Mouse (Mus musculus): ENCODE results near the gene Dmbt1.
A peak's percentile ranks its signal among the peaks of the same experiment; 100 is the strongest.
"Not testable (repeated sequence)": the region's sequence is repeated elsewhere in the genome, so short reads cannot be mapped to it uniquely, and the experiment has no call there.

Dmbt1 gene

DNA sequence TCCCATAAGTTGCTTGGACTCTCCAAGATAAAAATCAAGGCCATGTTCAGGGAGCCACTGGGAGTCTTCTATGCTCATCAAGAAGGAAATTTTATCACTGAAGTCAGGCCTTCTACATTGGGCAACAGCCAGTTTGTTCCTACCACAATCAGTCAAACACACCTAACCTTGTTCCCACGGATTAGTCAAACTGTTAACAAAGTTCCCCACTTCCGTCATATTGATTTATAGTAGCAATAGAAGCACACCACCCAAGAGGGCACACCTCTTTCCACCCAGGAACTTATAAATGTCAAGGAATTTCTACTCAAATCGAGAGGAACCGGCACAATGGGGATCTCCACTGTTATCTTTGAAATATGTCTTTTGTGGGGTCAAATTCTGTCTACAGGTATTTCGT, at the start of gene Dmbt1:
Dmbt1 (plus strand) TSS at position 299 of the 400 bp plus-strand sequence.
- no peak for DNase-seq

DNA sequence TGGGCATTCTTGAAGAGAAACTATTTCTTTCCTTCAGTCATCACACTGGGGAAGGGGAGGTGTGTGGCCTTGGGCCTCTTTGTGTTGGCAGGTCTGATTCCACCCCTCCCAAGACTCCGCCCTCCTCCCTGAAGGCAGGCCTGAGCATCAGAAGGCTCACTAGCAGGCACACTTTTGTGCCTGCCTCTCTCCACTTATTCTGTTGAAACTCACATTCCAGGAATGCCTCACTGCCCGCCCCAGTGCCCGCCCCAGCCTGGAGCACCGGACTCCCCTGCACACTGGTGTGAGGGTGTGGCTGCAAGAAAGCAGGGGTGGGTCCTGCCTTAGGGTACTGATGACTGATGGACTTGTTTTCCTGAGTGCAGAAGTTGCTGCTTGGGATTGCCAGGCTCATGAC, 49.5 kb upstream of the Dmbt1 start:
- DNase-seq = peak; percentile 69 to 88

DNA sequence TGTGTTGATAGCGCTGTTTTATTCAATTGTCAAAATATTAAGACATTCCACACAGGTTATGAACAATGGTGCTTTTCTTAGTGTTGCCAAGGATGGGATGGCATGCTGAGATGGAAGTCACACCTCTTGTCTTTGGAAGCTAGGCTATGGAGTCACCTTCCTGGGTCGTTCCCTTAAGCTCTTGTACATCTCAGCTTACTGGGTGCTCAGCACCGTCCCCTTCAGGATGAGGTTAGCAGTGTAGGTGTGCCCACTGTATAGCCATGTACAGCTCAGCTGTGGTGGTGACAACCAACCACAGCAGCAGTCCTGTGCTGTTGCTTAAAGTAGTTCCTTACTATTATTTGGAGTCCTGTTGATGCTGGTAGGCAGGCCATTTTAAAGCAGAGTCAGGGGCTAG, 49.0 kb upstream of the Dmbt1 start:
- DNase-seq = no peak

DNA sequence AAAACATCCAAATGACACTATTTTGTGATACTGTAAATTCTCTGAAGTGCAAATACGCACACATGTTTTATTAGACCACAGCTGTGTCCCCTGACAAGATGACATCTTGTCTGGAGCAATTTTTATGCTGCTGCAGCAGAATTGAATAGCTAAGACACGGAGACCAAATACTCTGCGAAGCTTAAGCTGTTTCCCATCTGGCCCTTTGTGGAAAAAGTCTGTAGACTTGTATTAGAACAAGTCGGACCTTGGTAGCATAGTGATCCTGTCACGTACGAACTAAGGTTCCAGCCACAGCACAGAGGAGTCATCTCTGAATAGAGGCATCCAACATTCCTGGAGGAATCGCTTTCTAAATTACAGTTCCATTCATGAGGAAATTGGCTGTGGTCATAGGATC, 47.6 kb upstream of the Dmbt1 start:
- DNase-seq = no peak

DNA sequence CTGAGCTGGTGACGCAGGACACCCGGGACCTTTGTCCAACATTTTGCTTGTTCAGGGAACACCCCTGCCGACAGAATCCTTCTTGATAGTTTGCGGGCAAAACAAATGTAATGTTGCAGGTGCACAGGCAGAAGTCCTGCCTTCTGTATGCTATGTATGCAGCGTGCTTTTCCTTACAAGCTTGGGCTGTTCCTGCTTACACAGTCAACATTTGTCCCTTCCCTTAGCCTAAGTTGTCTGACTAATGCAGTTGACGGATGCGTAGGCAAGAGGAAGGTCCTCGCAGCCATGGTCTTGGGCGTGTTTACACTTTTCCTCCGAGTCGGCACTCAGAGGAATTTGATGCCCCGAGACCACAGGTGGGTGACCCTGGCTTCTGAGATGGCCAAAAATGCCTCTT, 46.7 kb upstream of the Dmbt1 start:
- DNase-seq = no peak

DNA sequence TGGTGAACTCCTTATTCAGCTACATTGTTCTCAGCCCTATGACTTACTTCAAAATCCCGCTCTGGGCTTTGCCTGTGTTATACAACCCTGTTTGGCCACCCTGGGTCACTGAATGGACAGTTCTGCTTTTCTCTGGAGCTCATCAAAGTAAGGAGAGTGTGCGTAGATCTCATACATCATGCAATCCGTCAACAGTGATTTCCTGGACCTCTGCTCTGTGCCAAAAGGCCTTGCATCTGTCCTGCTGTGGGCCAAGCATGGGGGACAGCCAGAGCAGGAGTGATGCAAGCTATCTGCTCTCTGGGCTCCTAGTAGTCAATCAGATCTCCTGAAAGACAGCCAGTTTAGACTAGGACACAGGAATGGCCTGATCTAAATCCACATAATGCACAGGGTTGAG, 46.1 kb upstream of the Dmbt1 start:
- DNase-seq = no peak

DNA sequence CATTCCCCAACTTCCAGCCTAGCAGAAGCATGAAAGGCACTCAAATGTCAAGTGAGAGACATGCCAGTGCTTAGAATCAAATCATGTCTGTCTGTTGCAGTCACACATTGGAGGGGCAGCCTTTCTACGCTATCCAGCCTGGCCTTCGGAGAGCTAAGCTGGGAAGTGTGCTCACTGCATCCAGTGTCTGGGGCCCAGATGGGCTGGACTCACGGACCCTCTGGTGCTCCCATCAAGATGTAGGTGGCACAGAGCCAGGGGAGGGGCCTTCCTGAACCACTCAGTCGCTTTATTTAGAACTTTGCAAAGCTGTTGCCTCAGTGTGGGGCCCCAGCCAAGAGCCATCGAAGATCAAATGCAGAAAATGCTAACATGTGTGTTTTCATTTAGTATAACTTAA, 43.7 kb upstream of the Dmbt1 start:
- DNase-seq = peak in 1 of 2 experiments; percentile 56

DNA sequence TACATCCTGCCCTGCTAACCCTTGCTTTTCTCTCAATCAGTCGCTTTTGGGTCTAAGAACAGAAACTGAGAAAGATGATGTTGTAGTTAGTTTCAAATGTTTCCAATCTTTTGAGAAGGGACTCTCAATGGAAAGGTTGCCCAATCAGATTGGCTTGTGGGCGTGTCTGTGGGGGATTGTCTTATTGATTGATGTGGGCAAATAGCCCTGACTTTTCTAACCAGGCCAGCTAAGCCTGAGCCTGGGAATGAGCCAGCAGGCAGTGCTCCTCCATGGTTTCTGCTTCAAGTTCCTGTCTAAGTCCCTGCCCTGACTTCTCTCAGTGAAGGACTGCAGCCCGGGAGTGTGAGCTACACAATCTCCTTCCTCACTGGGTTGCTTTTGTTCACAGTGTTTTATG, 42.5 kb upstream of the Dmbt1 start:
- DNase-seq = no peak

DNA sequence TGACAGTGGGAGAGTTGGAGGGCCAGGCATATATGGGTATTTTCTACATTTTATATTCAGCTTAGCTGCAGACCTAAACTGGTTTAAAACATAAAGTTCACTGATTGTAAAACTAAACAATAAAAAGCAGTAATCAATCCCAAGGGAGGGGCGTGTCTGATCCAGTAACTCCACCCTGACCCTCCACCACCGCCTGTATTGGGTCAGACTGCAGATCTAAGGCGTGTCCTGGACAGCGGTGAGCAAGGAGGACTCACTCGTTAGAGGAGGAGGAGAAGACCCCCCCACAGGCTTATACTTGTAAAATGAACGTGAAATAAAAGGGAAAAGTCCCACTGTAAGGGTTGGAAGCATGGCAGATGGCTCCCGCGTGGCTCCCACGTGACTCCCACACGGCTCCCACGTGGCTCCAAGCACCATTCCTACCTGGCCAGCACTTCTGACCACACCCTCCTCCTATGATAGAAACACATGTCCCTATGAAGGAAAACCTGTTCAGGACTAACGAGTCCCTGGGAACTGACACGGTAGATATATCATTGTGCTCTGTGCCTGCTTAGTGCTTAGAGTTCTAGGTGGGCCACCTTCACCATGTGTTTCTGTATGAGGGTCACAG, 40.6 kb upstream of the Dmbt1 start:
- DNase-seq = no peak

DNA sequence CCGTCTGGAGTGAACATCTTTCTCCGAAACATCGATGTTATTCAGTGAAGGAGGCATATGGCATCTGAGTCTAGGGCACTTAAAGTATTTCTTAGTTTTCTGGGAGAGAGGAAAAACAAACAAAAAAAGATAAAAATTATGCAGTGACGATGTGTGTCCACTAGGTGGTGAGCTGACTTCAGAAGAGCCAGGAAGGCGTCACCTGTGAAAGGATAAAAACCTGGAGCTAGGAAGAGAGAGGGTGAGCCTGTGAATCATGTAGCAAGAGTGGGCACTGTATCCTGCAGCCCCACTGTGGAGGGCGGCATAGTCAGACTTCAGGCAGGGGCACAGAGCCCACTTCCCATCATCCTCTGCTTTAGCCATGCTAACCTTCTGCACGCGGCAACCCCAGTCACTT, 37.9 kb upstream of the Dmbt1 start:
- DNase-seq = no peak

DNA sequence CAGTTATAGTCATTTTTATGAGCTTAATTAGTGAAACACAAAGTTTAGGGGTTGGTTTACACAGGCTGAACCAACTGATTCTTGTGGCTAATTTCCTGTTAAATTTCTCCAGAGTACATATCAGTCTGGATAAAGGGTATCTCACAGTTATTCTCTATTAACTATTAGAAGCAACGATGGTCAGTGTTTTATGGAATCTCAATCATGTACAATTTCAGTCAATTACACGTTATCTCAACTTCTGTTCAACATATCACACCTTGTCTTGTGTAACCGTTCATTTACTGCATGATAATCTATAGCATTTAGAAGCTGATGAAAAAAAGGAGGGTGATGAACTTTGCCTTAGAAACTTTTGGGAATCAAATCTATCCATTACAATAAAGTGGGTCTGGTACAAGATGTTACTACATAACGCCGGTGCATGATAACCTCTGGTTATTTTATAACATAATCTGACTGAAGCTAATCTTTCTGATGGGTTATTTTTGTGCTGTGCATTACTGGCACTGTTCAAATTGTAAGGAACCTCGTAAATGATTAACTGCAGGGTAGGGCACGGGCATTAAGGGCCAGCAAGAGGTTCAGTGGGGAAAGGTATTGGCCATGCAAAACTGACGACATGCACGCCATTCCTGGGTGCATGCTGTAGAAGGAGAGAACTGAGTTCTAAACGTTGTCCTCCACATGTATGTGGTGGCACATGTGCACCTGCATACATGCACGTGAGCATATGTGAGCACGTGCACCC, 29.7 kb upstream of the Dmbt1 start:
- DNase-seq = no peak

DNA sequence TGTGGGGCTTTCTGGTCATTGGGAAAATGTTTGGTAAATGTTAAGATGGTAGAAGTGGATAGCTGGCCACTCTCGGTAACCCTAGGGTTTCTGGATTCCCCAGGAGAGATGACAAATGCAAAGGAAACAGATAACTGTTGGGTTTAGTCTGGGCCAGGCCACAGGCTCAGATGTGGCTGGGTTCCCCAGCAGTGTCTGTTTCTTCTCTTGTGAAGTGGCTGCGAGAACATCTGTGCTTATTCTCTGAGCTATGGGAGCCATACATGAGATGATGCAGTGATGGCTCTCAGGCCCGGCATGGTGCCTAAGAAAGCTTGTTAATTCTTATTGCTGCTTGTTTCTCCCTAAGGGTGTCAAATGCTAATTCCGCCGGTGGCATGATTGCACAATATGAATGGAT, 27.8 kb upstream of the Dmbt1 start:
- DNase-seq = no peak

DNA sequence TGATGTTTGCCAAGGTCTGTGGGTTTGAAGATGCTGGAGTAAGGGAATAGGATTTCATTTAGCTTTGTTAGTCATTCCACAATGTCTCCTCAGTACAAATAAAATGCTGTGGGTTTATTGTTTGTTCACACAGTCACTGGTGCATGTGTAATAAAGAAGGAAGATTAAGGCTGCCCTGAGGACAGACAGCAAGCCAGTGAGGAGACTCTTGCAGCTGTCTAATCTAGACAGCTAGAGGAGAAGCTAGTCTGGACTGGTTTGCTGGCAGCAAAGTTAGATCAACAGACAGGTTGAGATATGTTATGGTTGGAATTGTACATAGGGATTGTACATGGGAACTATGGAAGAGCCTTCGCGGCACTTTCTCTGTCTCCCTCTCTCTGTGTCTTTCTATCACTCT, 24.6 kb upstream of the Dmbt1 start:
- no peak for DNase-seq

DNA sequence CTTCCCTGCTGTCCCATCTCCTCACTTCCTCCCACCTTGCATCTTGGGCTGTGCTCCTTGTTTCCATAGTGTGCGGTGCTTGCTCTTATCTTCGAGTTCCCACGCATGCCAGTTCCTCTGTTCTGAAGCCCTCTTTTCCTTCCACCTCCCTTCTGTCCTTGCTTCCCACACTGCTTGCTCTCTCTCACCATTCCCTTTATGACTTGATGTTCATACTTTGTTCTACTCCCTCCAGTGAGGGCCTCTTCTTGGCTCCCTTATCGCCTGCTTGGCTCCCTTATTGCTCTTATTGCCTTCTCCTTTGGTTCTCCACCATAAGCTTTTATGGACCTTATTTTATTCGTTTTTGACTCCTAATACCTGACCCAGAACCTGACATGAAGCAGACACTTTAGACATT, 22.7 kb upstream of the Dmbt1 start:
- no peak for DNase-seq

DNA sequence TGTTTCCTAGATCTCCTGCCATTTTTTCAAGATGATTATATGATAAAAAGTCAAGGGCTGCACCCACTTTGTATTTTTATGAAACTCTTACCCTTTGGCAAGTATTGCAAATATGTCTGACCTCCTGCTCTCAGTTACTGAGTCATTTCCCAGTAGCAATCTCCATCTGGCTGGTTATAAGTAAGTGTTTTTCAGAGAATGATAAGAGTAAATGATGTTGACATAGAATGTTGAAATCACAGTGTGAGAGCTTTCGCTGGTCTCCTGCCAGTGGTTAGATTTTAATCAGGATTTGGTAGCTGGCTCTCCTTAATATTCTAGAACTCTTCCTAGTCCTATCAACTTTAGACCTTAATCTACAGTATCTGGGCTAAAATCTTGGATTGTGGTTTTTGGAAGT, 20.0 kb upstream of the Dmbt1 start:
- DNase-seq = peak in 1 of 2 experiments; percentile 48

DNA sequence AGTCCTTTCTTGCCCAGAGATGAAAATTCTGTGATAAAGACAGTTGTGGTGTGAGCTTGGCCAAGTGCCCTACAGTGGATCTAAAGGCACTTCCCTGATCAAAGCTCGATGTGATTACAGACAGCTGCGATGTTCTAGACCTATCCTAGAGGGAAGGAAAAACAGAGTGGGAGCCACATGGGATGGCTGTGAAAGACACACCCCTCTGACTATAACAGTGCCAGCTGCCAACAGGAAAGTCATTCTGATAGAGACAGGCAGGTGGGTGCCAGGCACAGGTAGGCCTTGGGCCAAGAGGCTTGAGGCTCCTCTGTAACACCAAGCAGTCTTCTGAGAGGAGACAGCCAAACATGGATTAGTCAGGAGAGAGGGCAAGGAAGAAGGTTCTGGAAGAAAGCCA, 12.7 kb upstream of the Dmbt1 start:
- DNase-seq = no peak

DNA sequence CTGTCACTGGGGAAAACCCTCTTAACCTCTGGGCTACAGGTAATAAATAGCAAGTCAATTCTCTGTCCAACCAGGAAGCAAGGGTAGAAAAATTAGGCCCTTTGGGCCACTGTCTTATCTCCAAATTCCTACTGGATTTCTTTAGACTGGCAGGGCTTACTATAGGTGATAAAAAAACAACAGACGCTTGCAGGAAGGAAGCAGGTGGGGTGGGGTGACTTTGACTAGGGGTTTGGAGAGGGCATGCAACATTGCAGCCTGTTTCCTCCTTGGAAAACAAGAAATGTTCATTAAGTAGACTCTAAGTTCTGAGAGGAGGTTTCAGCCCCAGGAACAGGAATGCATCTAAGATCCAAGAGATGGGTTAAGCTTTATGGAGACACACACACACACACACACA, 7.0 kb upstream of the Dmbt1 start:
- DNase-seq = no peak

DNA sequence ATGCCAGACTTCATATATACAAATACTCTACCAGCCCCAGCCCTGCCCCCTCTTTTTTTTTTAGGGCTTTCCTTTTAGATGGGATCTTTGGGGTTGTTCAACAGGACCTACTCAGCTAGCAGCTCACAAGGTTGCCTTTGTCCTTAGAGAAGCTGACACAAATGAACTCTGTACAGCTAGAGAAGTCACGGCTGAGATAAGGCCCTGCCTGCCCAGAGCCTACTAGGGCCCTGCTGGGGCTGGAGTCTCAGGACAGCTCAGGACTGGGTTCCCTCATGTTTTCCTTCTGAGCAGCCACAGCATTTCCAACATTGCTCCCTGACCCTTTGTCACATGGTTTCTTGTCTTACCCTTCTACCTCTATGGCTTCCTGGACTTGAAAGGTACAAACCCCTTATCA, 4.3 kb upstream of the Dmbt1 start:
- DNase-seq = no peak

DNA sequence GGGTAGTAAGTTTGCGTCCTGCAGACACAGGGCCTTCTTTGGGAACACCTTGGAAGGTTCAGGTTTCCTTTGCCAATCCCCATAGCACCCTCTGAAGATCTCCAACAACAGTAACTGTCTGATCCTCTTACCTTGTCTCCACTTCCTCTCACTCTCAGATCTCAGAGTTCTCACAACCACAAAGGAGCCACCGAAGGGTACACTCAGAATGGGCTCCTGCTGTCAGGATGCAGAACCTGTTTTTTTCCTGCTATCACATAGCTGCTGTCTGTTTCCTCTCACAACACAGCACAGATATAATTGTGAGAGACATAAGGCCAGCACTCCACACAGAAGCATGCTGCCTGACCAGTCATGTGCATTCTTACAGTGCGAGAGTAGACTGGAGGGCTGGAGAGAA, 4.5 kb downstream of the Dmbt1 start:
- DNase-seq = no peak

DNA sequence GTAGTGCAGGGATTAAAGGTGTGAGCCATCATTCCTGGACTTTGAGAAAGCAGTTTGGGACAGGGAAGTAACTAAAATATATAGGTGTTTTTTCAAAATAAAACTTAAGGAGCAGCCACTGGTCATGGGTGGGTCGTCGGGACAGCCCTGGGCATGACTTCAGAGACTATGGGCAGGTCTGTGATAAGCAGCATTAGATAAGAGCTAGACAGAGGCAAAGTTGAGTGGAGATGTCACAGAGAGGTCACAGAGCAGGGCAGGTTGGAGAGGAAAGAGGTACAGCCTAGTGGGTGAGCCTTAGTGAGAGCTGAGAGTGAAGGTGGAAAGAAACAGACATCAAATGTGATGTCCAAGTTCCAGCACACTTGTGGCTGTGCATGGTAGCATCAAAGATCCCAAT, 5.2 kb downstream of the Dmbt1 start:
- DNase-seq = no peak

DNA sequence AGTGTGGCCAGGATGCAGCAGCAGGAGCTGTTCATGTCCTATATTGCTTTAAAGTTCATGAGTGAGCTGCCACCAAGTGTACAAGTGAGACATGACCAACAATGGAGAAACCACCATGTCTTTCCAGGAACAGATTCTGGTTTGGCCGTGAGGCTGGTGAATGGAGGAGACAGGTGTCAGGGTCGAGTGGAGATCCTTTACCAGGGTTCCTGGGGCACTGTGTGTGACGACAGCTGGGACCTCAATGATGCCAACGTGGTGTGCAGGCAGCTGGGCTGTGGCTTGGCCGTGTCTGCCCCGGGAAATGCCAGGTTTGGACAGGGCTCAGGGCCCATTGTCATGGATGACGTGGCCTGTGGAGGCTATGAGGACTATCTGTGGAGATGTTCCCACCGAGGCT, 8.9 kb downstream of the Dmbt1 start:
- not testable (repeated sequence) for DNase-seq

DNA sequence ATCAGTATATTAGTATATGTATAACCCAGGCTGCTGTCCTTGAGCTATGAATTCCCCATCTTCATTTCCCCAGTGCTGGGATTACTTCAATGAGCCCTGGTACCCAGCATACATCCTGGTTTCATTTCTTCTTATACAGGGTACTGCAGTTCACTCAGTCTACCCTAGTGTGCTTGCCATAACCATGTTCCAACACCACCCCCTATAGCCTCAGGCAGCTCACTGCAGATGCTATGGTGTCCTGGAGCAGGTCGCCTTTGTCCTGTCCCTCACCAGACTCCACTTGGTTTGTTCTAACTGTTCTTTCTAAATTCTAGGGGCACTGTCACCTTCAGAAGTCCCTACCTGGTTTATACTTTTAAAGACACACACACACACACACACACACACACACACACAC, 10.8 kb downstream of the Dmbt1 start:
- DNase-seq = peak in 1 of 2 experiments; percentile 18

DNA sequence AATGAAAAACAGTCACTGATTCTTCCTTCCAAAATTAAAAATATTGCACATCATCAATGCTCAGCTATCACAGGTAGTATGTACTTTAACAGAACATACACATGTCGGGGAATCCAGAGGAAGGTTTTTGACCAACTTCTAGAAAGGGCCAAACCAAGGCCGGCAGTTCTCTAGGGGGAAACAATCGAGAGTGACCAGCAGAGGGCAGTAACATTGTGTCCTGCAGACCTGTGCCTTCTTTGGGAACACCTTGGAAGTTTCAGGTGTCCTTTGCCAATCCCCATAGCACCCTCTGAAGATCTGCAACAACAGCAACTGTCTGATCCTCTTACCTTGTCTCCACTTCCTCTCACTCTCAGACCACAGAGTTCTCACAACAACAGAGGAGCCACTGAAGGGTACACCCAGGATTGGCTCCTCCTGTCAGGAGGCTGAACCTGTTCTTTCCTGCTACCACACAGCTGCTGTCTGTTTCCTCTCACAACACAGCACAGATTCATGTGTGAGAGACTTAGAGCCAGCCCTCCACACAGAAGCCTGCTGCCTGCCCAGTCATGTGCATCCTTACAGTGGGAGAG, 13.5 kb downstream of the Dmbt1 start:
- DNase-seq = peak in 1 of 2 experiments; percentile 11

DNA sequence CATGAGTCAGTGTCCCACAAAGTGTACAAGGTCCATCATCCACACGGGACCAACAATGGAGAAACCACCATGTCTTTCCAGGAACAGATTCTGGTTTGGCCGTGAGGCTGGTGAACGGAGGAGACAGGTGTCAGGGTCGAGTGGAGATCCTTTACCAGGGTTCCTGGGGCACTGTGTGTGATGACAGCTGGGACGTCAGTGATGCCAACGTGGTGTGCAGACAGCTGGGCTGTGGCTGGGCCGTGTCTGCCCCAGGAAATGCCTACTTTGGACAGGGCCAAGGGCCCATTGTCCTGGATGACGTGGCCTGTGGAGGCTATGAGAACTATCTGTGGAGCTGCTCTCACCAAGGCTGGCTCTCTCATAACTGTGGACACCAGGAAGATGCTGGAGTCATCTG, 18.0 kb downstream of the Dmbt1 start:
- DNase-seq = not testable (repeated sequence)
